Mouse (Mus musculus) heart, postnatal 0 days (tissue): ENCODE data around the gene Dand5.

Experiments
- CTCF ChIP-seq: IDR thresholded peaks from 2 replicates; pipeline ENCODE4 v1.5.1; 2016; ENCODE audit warnings: antibody characterized with exemption, control low read depth, low read depth
- EP300 ChIP-seq: IDR thresholded peaks from 2 replicates; pipeline ENCODE4 v1.6.1; 2016; ENCODE audit warnings: antibody characterized with exemption, low read depth

DNA sequence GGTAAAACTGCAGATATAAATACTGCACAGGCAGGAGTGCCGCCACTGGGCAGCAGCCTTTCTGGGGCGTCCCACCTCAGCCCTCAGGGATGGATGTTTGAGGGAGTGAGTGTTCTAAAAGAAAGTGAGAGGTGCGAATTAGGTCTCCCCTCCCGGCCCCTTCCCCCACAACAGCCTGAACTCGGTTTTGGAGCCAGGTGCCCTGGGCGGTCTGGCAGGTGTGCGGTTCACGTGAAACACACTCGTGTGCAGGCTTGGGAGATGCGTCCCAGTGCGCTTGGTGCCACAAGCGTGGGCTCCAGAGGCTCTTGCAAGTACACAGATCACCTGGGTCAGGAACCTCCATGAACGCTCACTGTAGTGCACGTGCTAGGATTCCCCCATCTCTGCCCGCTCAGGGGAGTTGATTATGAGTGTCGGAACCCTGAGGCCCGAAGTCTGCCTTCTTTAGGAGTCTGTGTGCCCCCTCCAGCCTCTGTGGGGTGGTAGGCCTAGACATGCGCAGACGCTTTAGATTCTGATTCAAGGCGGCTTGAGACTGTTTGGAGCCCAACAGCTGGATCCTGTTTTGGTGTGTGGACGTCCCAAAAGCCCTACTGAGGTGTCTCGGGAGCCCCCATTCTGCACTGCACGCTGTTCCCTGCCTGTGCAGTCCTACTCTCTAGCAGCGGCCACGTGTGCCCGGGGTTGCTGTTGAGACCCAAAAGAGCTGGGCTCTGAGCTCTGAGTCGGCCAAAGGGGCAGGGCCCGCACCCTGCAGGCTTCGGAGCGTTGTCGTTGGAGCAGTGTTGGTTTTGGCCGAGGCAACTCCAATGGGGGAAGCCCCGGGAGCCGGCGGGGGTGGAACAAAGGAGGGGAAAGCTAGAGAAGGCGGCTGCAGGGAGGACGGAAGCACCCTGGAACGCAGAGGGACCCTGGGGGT, 36.6 kb downstream of the Dand5 start:
- TF ChIP-seq EP300 (no peak), CTCF (no peak)
